Mouse (Mus musculus) telencephalon, adult 2 months (tissue): ENCODE measurements around the gene Nt5c3b.

Experiments used
- DNase-seq: peaks from one replicate; pipeline ENCODE4 v3.0.0-alpha.2; 2011; ENCODE audit warnings: low read depth, low spot score

Gene Nt5c3b

GRCm38 (mm10) chr11:100428612-100429199 lies 12.9 kb downstream of the Nt5c3b start:
- no peak for DNase-seq

GRCm38 (mm10) chr11:100426820-100427219 lies 14.8 kb downstream of the Nt5c3b start:
- DNase-seq, result no peak

GRCm38 (mm10) chr11:100425851-100426250 lies 15.8 kb downstream of the Nt5c3b start:
- DNase-seq, result no peak

DNA sequence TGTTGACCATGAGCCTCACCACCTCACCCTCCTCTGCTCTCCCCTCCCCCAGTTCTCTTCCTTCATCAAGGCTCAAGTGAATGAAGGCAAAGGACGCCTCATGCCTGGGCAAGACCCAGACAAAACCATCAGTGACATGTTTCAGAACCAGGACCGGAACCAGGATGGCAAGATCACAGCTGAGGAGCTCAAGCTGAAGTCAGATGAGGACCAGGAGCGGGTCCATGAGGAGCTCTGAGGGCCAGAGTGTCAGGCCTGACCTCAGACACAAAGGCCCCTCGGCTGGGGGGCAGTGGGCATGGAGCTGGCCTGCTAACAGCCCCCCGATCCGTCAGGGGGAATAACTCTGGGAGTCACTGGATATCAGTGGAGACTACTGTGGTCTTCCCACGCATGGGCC lies 17.8 kb downstream of the Nt5c3b start:
- no peak for DNase-seq

DNA sequence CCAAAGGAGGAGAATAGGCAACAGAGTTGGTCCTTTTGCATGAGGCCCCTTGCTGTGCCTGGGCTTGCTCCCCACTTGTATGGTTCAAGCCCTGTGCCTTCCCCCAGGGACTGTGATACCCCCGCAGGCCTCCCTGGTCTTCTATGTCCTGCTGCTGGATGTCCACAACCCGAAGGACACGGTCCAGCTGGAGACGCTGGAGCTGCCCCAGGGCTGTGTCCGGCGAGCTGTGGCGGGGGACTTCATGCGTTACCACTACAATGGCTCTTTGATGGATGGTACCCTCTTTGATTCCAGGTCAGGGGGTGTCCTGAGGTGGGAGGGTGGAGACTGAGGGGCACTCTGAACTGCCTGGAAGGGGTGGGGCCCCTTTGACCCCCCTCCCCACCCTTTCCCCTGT lies 20.1 kb downstream of the Nt5c3b start:
- DNase-seq, result no peak

GRCm38 (mm10) chr11:100414914-100415822 lies 26.4 kb downstream of the Nt5c3b start, which contains the start of gene Fkbp10:
Gene Fkbp10 (plus strand): TSS chr11:100415697.
- no peak for DNase-seq

GRCm38 (mm10) chr11:100414021-100414913 lies 27.3 kb downstream of the Nt5c3b start, which contains the start of gene P3h4:
Gene P3h4 (minus strand): TSS chr11:100414836.
- DNase-seq, result no peak

- no peak for DNase-seq
Observed at GRCm38 (mm10) chr11:100413541-100413940, 28.1 kb downstream of the Nt5c3b start.

GRCm38 (mm10) chr11:100411736-100412135 lies 29.9 kb downstream of the Nt5c3b start:
- no peak for DNase-seq

DNA sequence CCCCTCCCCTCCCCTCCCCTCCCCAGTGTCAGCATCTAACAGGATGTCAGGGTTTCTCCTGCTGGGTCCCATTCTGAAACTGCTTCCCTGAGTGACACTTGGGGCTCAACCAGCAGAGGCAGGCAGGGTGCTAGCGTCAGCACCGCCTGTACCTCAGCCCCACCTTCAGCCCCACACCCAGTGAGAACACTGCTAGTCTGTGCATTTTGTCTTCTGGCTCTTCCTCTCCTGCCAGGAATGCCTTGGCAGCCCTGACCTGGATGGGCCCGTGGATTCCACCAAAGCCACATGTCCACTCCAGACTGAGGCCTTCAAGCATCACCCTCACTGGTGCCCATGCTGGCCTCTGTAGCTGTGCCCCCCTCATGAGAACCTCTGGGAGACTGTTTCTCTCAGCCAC lies 31.9 kb downstream of the Nt5c3b start:
- DNase-seq, result no peak

- no peak for DNase-seq
Observed at GRCm38 (mm10) chr11:100408835-100409462, 32.7 kb downstream of the Nt5c3b start.

DNA sequence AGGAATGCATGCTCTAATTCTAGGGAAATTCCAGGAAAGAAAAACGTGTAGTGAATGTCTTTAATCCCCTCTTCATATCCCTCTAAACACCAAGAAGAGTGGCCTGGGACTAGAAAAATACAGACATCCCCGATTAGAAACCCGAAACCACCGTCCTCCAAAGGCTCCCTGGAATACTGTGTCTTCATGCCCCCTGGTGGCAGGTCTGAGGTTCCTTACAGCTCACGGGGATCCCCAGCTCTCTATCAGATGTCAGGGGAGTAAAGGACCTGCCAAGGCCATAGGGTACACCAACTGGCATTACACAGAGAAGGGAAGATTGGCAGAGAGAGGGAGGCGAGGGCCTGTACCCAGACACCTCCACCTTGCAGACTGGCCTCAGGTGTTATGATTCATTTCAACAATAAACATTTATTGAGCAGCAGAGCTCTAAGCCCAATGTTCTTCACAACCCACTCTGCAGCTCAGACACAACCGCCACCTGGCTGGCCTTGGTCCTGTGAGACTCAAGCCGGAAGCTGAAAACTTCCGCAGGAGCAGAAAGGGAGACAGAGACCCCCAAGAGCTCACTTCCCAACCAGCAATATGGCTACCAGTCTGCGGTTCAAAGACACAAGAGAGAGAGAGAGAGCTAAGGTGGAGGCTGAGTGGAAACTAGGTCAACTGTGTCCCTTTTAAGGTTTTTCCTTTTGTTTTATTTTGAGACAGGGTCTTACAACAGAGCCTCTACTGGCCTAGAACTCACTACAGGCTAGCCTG lies 33.4 kb downstream of the Nt5c3b start:
- no peak for DNase-seq

- no peak for DNase-seq
Observed at GRCm38 (mm10) chr11:100406995-100407705, 34.5 kb downstream of the Nt5c3b start.

DNA sequence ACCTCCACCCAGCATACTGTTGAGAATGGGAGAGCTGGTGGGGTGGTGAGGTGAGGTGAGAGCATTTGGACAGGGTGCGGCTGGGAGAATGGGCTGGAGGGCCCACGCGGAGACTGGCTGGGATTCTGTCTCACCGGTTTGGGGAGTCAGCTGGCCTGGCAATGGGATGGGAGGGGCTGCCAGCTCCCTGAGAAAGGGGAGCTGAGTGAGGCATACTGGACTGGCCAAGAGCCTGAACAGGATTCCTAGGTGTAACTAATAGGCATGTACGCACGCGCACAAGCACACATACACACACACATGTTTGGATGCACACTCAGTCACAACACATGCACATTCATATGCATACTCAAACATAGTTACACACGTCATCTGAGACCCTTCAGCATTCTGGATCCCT lies 35.3 kb downstream of the Nt5c3b start:
- DNase-seq, result no peak

- no peak for DNase-seq
Observed at GRCm38 (mm10) chr11:100404456-100405074, 37.0 kb downstream of the Nt5c3b start.

DNA sequence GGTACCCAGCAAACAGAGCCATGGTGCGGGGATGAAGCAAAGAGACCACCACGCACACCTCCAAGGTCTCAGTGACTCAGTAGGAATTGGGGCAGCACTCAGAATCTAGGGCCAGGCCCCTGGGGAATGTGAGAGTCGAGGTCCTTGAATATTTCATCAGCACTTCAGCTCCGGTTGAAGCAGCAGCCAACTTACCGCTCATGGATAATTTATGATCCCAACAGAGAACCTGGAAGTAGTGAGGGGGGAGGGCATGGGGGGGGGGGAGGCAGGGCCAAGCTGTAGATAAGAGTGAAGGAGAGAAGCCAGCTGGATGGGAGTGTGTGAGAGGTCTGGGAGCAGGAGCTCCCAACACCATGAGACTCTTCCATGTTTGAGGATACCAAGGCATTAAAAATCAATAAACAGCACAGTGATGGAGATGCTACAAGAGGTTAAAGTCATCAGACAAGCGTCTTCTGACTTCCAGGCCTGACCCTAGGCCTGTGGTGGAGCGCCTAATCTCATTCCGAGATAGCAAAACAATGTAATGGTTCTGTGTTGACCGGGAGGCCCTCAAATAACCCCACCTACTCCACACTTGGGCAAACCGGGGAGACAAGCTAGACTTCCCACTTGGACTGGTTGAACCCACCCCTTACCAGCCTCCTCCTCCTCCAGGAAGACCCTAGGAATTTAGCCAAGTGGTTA lies 38.0 kb downstream of the Nt5c3b start:
- DNase-seq, result no peak

GRCm38 (mm10) chr11:100402682-100403081 lies 38.9 kb downstream of the Nt5c3b start:
- no peak for DNase-seq

DNA sequence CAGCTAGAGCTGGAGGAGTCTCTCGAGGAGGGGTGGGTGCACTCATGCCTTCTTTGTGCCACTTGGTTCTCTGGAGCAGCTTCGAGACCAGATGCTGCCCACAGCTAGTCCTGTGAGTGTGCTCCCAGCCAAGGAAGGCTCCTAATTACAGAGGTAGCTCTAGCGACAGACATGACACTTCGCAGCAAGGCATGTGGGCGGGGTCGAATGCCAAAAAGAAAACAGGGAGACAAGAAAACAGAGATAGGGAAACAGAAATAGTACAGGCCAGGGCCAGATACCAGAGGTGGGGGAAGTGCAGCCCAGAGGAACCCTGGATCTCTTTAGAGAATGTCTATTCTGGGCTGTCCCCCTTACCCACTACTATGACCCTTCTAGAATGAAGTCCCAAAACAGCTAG lies 39.4 kb downstream of the Nt5c3b start:
- DNase-seq, result no peak

GRCm38 (mm10) chr11:100400842-100401241 lies 40.8 kb downstream of the Nt5c3b start:
- DNase-seq, result no peak
